Mouse (Mus musculus): ENCODE measurements at regions not wholly inside any gene's neighbourhood (a gene's known extent, or its start where the extent isn't known, plus 50 kb on each side); places are given as distances from the start of the nearest gene placed in this dataset.

GRCm38 (mm10) chr14:13146959-13147535, 137.5 kb upstream of the Synpr start:
- DNase-seq (ENCODE audit: low spot score in 2 of 2): no peak

GRCm38 (mm10) chr14:13149617-13150016, 135.0 kb upstream of the Synpr start:
- no peak for DNase-seq (ENCODE audit: low spot score in 2 of 2)

- no peak for DNase-seq (ENCODE audit: low spot score in 2 of 2)
Measured at GRCm38 (mm10) chr14:13151672-13152071, 132.9 kb upstream of the Synpr start.

DNA sequence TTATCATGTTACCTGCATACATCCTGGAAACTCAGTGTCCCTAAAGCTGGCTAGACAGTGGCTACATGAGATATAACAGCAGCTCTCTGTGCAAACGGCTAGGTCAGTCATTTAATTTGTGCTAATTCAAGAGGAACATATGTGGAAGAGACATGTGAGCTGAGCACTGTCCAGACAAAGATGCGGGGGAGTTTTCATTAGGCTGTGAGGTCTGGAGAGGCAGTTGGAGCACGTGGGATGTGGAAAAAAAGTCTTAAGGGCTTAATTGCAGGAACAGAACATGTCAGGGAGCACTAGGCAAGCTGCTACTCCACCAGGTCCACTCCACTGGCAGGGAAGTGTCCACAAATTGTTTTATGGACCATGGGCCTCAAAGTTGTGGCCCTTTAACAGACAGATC, 108.4 kb upstream of the Synpr start:
- no peak for DNase-seq (ENCODE audit: low spot score in 2 of 2)

DNA sequence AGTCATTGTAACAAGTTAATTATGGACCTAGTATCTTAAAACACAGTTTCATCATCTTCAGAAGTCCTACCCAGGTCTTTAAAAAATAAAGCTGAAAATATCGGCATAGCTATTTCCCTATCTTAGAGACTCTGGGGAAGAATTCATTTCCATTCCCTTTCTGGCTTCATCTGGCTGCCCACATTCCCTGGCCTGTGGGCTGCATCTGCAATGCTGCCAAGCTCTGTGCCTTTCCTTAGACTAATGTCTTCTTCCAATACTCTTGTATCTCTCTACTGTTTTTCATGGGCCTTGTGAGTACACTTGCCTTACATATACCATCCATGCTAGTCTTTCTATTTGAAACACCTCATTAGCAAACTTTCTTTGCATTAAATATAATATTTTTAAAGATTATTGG, 106.7 kb upstream of the Synpr start:
- DNase-seq (ENCODE audit: low spot score in 2 of 2): no peak

- DNase-seq (ENCODE audit: low spot score in 2 of 2): peak in 1 of 2 experiments; percentile 14
Measured at GRCm38 (mm10) chr14:13190801-13191200, 93.8 kb upstream of the Synpr start.

DNA sequence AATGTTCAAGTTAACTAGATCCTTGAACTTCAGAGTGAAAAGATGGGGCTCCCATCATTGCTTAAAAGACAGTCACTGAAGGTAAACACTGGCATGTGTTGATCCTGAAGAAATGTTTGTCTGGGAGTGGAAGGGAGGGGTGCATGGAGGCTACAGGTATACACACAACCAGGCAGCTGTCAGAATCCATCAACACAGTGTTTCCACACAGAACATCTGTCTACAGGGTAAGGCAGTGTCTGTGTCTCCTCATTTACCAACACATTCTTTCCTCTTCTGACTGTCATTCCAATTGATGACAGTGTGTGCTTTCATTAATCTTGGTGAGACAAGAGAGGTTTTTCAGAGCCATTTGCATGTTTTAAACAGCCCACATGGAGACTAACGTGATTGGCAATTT, 91.8 kb upstream of the Synpr start:
- no peak for DNase-seq (ENCODE audit: low spot score in 2 of 2)

GRCm38 (mm10) chr14:13197330-13197892, 87.2 kb upstream of the Synpr start:
- no peak for DNase-seq (ENCODE audit: low spot score in 2 of 2)

DNA sequence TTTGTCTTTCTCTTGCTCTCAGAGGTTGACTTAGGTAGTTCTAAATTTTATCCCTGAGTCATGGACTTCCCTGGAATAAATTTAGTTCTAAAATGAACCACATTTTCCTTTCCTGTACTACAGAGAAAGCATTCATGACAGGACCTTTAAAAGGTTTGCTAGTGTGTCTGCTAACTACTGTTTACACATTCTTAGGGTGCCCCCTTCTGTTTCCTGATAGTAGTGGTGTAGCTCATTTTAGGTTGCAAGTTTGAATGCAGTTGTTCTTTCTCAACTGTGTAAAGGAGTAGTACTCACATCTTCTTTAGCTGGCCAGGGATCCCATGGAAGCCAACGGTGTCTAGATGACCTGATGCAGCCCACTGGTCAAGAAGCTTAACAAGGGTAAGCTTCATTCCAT, 86.1 kb upstream of the Synpr start:
- peak in 1 of 2 experiments; percentile 83 for DNase-seq (ENCODE audit: low spot score in 2 of 2)

DNA sequence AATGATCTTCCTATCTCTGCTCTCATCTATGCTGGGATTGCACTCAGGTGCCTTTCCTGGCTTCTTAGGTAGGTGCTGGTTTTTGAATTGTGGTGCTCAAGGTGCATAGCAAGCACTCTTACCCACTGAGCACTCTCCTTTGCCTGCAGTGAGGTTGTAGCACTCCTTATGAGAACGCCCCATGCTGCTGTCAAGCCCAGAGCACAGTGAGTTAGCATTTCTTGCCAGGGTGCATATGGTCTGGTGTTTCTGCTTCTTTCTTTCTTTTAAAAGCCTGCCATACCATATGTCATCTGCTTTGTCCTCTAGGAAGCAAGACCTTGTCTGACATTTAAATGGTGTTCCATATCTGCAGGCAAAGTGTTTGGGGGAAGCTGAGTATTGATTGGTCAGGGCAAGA, 71.9 kb upstream of the Synpr start:
- no peak for DNase-seq (ENCODE audit: low spot score in 2 of 2)
